Mouse (Mus musculus) kidney, adult 2 months (tissue): Measurements from ENCODE around the gene Pla2g12a.

Experiments used
- CTCF ChIP-seq: fragments of 200-500 bp; conservative IDR thresholded peaks from 2 replicates; pipeline ENCODE4 v1.5.1; 2011; ENCODE audit warnings: low read depth, mild to moderate bottlenecking, control low read depth, low read length, moderate library complexity, mixed read lengths; ENCODE audit not compliant: insufficient read depth, insufficient read length
- POLR2A ChIP-seq: fragments of 200-500 bp; IDR thresholded peaks from one replicate; pipeline ENCODE4 v1.6.1; 2011; ENCODE audit warnings: low read depth, low read length, control low read depth

- no peak for TF ChIP-seq POLR2A
- no peak for TF ChIP-seq CTCF
These were observed 13.6 kb downstream of the Pla2g12a start for GRCm38 (mm10) chr3:129892003-129892402.
